In genomic region chr9:114025846-114026245, GRCm38 (mm10) we compare ENCODE assay signal across 8 mouse cellular contexts. TPM values are rescaled to one million over a fixed set of nuclear protein-coding genes. Genes with fewer than 3 reads are reported as not detected.
DNase-seq lines count a peak whose midpoint lies in the region; ATAC-seq lines count a peak whose summit lies in the region.

No protein-coding gene starts in this region.

- peak overlapping the region; percentile 50 to 78 for H3K4me3 ChIP-seq in heart, embryonic 14.5 days (ENCODE audit: control insufficient read depth in 1 of 2, insufficient read depth in 1 of 2, low read depth in 1 of 2, low read length in 2 of 2)
- peak overlapping the region; percentile 83 for H3K4me3 ChIP-seq in forebrain, embryonic 16.5 days (replicated peaks; ENCODE audit: low read length)
- peak overlapping the region; percentile 62 for H3K4me3 ChIP-seq in macrophage (ENCODE audit: inconsistent target)

- H3K4me1 ChIP-seq in heart, embryonic 14.5 days (ENCODE audit: control insufficient read depth in 2 of 2, insufficient read depth in 2 of 2, low read length in 2 of 2): peaks cover 3 to 8% of the 10 kb centered on the region in 2 experiments; a peak in 2 of 4 replicates
- H3K4me1 ChIP-seq in forebrain, embryonic 16.5 days (replicated peaks; ENCODE audit: control insufficient read depth, insufficient read depth, low read length): peaks cover 11% of the 10 kb centered on the region

- no peak for DNase-seq in heart, postnatal 36 days
- peak; percentile 17 for DNase-seq in Muller cell, postnatal 12 days (ENCODE audit: inconsistent ontology term)
- DNase-seq in thymus, postnatal 25 days: no peak
- no peak for DNase-seq in B cell, adult 2 months
- DNase-seq in urinary bladder, adult 18-20 months (ENCODE audit: low spot score in 2 of 2): no peak

- ATAC-seq in heart, embryonic 14.5 days (ENCODE audit: insufficient number of reproducible peaks, insufficient read depth, low FRiP score, low read depth): no peak
- no peak for ATAC-seq in forebrain, embryonic 16.5 days

- H3K36me3 ChIP-seq in heart, embryonic 14.5 days (ENCODE audit: control insufficient read depth, insufficient read depth, low read length): no peaks in the 10 kb centered on the region
- H3K36me3 ChIP-seq in forebrain, embryonic 16.5 days (ENCODE audit: control insufficient read depth, insufficient read depth): no peaks in the 10 kb centered on the region
- H3K36me3 ChIP-seq in macrophage (ENCODE audit: inconsistent target): no peaks in the 10 kb centered on the region

- H3K9ac ChIP-seq in heart, embryonic 14.5 days (ENCODE audit: low read length): peak overlapping the region; percentile 64
- H3K9ac ChIP-seq in forebrain, embryonic 16.5 days (replicated peaks; ENCODE audit: low read depth, low read length): peak overlapping the region; percentile 77

- H3K27me3 ChIP-seq in heart, embryonic 14.5 days (ENCODE audit: control insufficient read depth, insufficient read depth, low read length): peaks cover 3% of the 10 kb centered on the region; the same call in 1 of the 2 replicates
- H3K27me3 ChIP-seq in forebrain, embryonic 16.5 days (replicated peaks; ENCODE audit: control insufficient read depth, insufficient read depth, low read length): no peaks in the 10 kb centered on the region

- H3K79me2 ChIP-seq in macrophage (ENCODE audit: inconsistent target): peaks cover 49% of the 10 kb centered on the region

- no peaks in the 10 kb centered on the region for H3K9me3 ChIP-seq in heart, embryonic 14.5 days (ENCODE audit: control insufficient read depth, low read length)
- no peaks in the 10 kb centered on the region for H3K9me3 ChIP-seq in forebrain, embryonic 16.5 days (ENCODE audit: control insufficient read depth, low read length)

- H3K4me2 ChIP-seq in heart, embryonic 14.5 days (ENCODE audit: low read length): peak overlapping the region; percentile 84
- H3K4me2 ChIP-seq in forebrain, embryonic 16.5 days (ENCODE audit: low read length): peak overlapping the region; percentile 79

- intact Hi-C loops in heart, postnatal 36 days (cut with DNase I): no loop called here

- 22% methylated on average over 8 of the region's 8 CpGs for WGBS in heart, embryonic 14.5 days
- WGBS in forebrain, embryonic 16.5 days: 6% methylated on average over 8 of the region's 8 CpGs
- WGBS in macrophage (ENCODE audit: missing documents): 16% methylated on average over 8 of the region's 8 CpGs

- no peak overlapping the region for H3K27ac ChIP-seq in heart, embryonic 14.5 days (replicated peaks in 1 of 2; ENCODE audit: control insufficient read depth in 1 of 2, insufficient read depth in 1 of 2, low read depth in 2 of 2, low read length in 2 of 2)
- H3K27ac ChIP-seq in forebrain, embryonic 16.5 days (ENCODE audit: low read length): no peak overlapping the region
- 0 out of 2 replicates have a peak overlapping the region, but pooled peaks have one; percentile 10 for H3K27ac ChIP-seq in macrophage

RNA-seq across cellular contexts. Expression of gene Fbxl2, which starts 20.1 kb away (rescaled TPM):
- polyA plus RNA-seq in heart, embryonic 14.5 days (2014; fragmentation: Nextera tagmentation; extraction: Ambion mirVana): 1.9 and 2.7 TPM in 2 replicates
- total RNA-seq in heart, postnatal 36 days (2021): 1 to 10 TPM in 1 of 2 experiments, under 1 TPM in 1; 0.43 to 1.0 TPM
- 19.6 and 26.8 TPM in 2 replicates for polyA plus RNA-seq in forebrain, embryonic 16.5 days (2015; fragmentation: Nextera tagmentation; extraction: Ambion mirVana)
- 10 to 100 TPM; 10.9 to 86.0 (median 38.8) TPM for total RNA-seq in macrophage (2018; cell fraction: chromatin; rRNA removed)
- 10 to 100 TPM in 2 of 26 experiments, 1 to 10 TPM in 24; 3.2 to 10.3 (median 6.1) TPM for total RNA-seq in macrophage (2018; cell fraction: cytosol; rRNA removed)
- total RNA-seq in macrophage (2018; cell fraction: nucleus; rRNA removed): 10 to 100 TPM in 17 of 26 experiments, 1 to 10 TPM in 9; 6.2 to 65.9 (median 18.6) TPM
- polyA plus RNA-seq in macrophage (2018): 4.1 to 8.3 TPM (median 8.2 TPM) in 3 replicates

RNA-seq across cellular contexts. Expression of gene Susd5, which starts 31.1 kb away (rescaled TPM):
- polyA plus RNA-seq in heart, embryonic 14.5 days (2014; fragmentation: Nextera tagmentation; extraction: Ambion mirVana): 0.08 and 0.34 TPM in 2 replicates
- total RNA-seq in heart, postnatal 36 days (2021): 1 to 10 TPM; 1.2 to 1.4 TPM
- polyA plus RNA-seq in forebrain, embryonic 16.5 days (2015; fragmentation: Nextera tagmentation; extraction: Ambion mirVana): 0.75 TPM in 1 of 2 replicates, not detected in the other
- total RNA-seq in macrophage (2018; cell fraction: chromatin; rRNA removed): not detected
- not detected for total RNA-seq in macrophage (2018; cell fraction: cytosol; rRNA removed)
- total RNA-seq in macrophage (2018; cell fraction: nucleus; rRNA removed): not detected
- polyA plus RNA-seq in macrophage (2018): not detected in 3 replicates
